Mouse (Mus musculus): Measurements from ENCODE around the gene Cln6. TPM values are rescaled to one million over a fixed set of nuclear protein-coding genes. Genes with fewer than 3 reads are reported as not detected.

Cln6 gene
- 26.5 and 29.4 TPM in 2 replicates for total RNA-seq (2012; rRNA removed)
- polyA plus RNA-seq (2012; ENCODE audit: insufficient read depth in 1 of 2, insufficient read length in 2 of 2, low read depth in 1 of 2, low replicate concordance in 2 of 2, missing spikeins in 1 of 2) = 10 to 100 TPM in 1 of 2 experiments, not detected in 1; 52.1 TPM

DNA sequence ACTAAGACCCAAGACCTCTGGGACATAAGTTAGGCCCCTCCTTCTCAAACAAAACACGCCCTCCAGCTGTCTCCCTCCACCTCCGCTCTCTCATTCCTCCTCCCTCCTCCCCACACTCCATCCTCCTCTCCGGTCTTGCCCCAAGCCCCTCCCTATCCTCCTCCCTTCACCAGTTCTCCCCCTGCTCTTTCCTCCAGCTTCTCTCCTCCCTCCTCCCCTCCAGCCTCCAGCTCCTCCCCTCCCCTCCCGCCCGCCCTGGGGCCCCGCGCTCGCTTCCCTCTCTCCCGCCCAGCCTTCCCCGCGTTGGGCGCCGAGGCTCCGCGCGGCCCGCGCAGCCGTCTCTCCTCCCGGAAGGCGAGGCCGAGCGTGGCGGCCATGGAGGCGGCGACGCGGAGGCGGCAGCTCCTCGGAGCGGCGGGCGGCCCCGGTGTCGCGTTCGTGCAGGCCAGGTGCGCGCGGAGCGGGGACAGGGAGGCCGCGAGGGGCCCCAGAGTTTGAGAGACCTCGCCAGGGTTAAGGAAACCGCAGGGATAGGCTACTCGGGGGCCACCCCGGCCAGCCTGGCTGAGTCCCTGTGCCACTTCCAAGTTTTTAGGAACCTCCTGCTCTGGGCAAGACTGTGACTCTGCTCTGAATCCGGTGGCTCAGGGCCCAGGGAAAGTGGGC is at the start of gene Cln6:
TSS of gene Cln6 (plus strand) at position 280 of the 666 bp plus-strand sequence.
- 0 out of 2 replicates have a peak, but pooled peaks have one; percentile 47 for TF ChIP-seq TBP (IDR thresholded peaks at IDR 0.05; ENCODE audit: low read depth, low read length)
- TF ChIP-seq POLR2A (IDR thresholded peaks at IDR 0.05; ENCODE audit: control insufficient read depth in 1 of 2, insufficient read depth in 1 of 2, low read depth in 1 of 2, low read length in 2 of 2, poor library complexity in 1 of 2) = peak; percentile 56 to 89
- no peak for TF ChIP-seq MEF2A (IDR thresholded peaks at IDR 0.05; ENCODE audit: extremely low read depth, insufficient replicate concordance, low read depth, low read length, poor library complexity, severe bottlenecking)
- TF ChIP-seq MAX (IDR thresholded peaks at IDR 0.05; ENCODE audit: low read length) = peak; percentile 38; the same call in 1 of the 2 replicates
- TF ChIP-seq ZMIZ1 (IDR thresholded peaks at IDR 0.05; ENCODE audit: low read depth, low read length) = peak; percentile 66
- TF ChIP-seq POLR2AphosphoS2 (IDR thresholded peaks at IDR 0.05; ENCODE audit: low read length) = no peak
- peak; percentile 90; the same call in 1 of the 2 replicates for TF ChIP-seq MAZ (IDR thresholded peaks at IDR 0.05; ENCODE audit: low read depth, low read length)
- TF ChIP-seq UBTF (IDR thresholded peaks at IDR 0.05; ENCODE audit: borderline replicate concordance, insufficient read depth, low read depth, low read length) = peak; percentile 83; the same call in 1 of the 2 replicates
- TF ChIP-seq NRF1 (IDR thresholded peaks at IDR 0.05; ENCODE audit: insufficient read depth, low read depth, low read length, poor library complexity, severe bottlenecking) = peak; percentile 42; the same call in 1 of the 2 replicates
- 0 out of 2 replicates have a peak, but pooled peaks have one; percentile 24 for TF ChIP-seq ETS1 (IDR thresholded peaks at IDR 0.05; ENCODE audit: low read depth, low read length)
- peak; percentile 12; the same call in 1 of the 2 replicates for TF ChIP-seq HCFC1 (IDR thresholded peaks at IDR 0.05; ENCODE audit: low read depth, low read length)
- peak; percentile 45; the same call in 1 of the 2 replicates for TF ChIP-seq SIN3A (IDR thresholded peaks at IDR 0.05; ENCODE audit: low read length)
- no peak for TF ChIP-seq USF2 (IDR thresholded peaks at IDR 0.05; ENCODE audit: borderline replicate concordance in 1 of 2, insufficient read depth in 1 of 2, low read depth in 1 of 2, low read length in 2 of 2)
- TF ChIP-seq MYB (IDR thresholded peaks at IDR 0.05; ENCODE audit: low read depth, low read length) = no peak
- TF ChIP-seq ELF1 (IDR thresholded peaks at IDR 0.05; ENCODE audit: low read depth, low read length) = no peak
- TF ChIP-seq MXI1 (IDR thresholded peaks at IDR 0.05; ENCODE audit: low read depth, low read length) = peak; percentile 29; the same call in 1 of the 2 replicates
- no peak for TF ChIP-seq ZNF384 (IDR thresholded peaks at IDR 0.05; ENCODE audit: low read depth, low read length)
- TF ChIP-seq NELFE (IDR thresholded peaks at IDR 0.05; ENCODE audit: low read depth, low read length) = peak; percentile 67
- no peak for TF ChIP-seq RAD21 (IDR thresholded peaks at IDR 0.05; ENCODE audit: low read depth, low read length)
- peak within 1 kb of the TSS; percentile 97 for H3K9ac ChIP-seq (ENCODE audit: control insufficient read depth, low read depth, low read length, poor library complexity, severe bottlenecking)
- peaks cover 3 to 22% of the 10 kb centered on the region in 2 experiments for H3K4me1 ChIP-seq (ENCODE audit: control insufficient read depth in 1 of 2, insufficient read depth in 2 of 2, low read length in 2 of 2)
- peak within 1 kb of the TSS; percentile 66 for H3K27ac ChIP-seq (ENCODE audit: control insufficient read depth, low read depth, low read length)
- no peaks in the 10 kb centered on the region for H3K9me3 ChIP-seq (replicated peaks; ENCODE audit: insufficient read depth, low read length)
- peak within 1 kb of the TSS; percentile 69 to 71 for H3K4me3 ChIP-seq (ENCODE audit: control insufficient read depth in 1 of 2, insufficient read depth in 1 of 2, low read depth in 2 of 2, low read length in 2 of 2)
- no peaks in the 10 kb centered on the region for H3K27me3 ChIP-seq (ENCODE audit: control insufficient read depth in 1 of 2, insufficient read depth in 2 of 2, low read length in 2 of 2)
- DNase-seq (ENCODE audit: low read depth, low spot score) = peak; percentile 98
- H3K36me3 ChIP-seq (ENCODE audit: control insufficient read depth in 1 of 2, insufficient read depth in 2 of 2, low read length in 2 of 2) = peaks cover 0 to 8% of the 10 kb centered on the region in 2 experiments; a peak in 2 of 4 replicates
- H3K79me2 ChIP-seq (ENCODE audit: control insufficient read depth, insufficient read depth, low read length, poor library complexity) = peaks cover 9% of the 10 kb centered on the region

All from MEL (cell line).